Mouse (Mus musculus) spleen, adult 2 months (tissue): ENCODE measurements around the gene Gsg1.

Experiments used
- CTCF ChIP-seq: fragments of 200-500 bp; IDR thresholded peaks from 2 replicates; pipeline ENCODE4 v1.5.1; 2011; ENCODE audit warnings: mild to moderate bottlenecking, inconsistent platforms; ENCODE audit not compliant: insufficient read depth, insufficient read length, insufficient replicate concordance; ENCODE audit errors: extremely low read depth
- POLR2A ChIP-seq: fragments of 200-500 bp; IDR thresholded peaks from 2 replicates; pipeline ENCODE4 v1.6.1; 2011; ENCODE audit warnings: low read depth, low read length, inconsistent platforms

- no peak for TF ChIP-seq CTCF
- no peak for TF ChIP-seq POLR2A
Measured at GRCm38 (mm10) chr6:135237326-135237725, 16.8 kb downstream of the Gsg1 start.
